Mouse (Mus musculus) intestine, postnatal 0 days (tissue): ENCODE results near the gene Rpl5. TPM values are rescaled to one million over a fixed set of nuclear protein-coding genes. Genes with fewer than 3 reads are reported as not detected.

Experiments used
- ATAC-seq: fragments of 200-750 bp; cut with Nextera tagmentation; 2 replicates; pipeline ENCODE4 v1.8.0; 2017; ENCODE audit warnings: mild to moderate bottlenecking, moderate TSS enrichment, moderate library complexity
- H3K27ac ChIP-seq: fragments of 300-500 bp; sonication (generic); 2 replicates; pipeline ENCODE4 v1.5.1; 2014; ENCODE audit warnings: mild to moderate bottlenecking, low read depth, low read length, moderate library complexity
- H3K27me3 ChIP-seq: fragments of 300-500 bp; sonication (generic); replicated peaks from 2 replicates; pipeline ENCODE4 v1.6.1; 2014; ENCODE audit warnings: low read length, mixed read lengths; ENCODE audit not compliant: control insufficient read depth, insufficient read depth
- H3K36me3 ChIP-seq: fragments of 300-500 bp; sonication (generic); 2 replicates; pipeline ENCODE4 v1.6.1; 2014; ENCODE audit warnings: mild to moderate bottlenecking, moderate library complexity; ENCODE audit not compliant: control insufficient read depth, insufficient read depth
- H3K4me1 ChIP-seq: fragments of 300-500 bp; sonication (generic); replicated peaks from 2 replicates; pipeline ENCODE4 v1.6.1; 2014; ENCODE audit warnings: antibody characterized with exemption, low read length, mixed read lengths; ENCODE audit not compliant: control insufficient read depth, insufficient read depth
- H3K4me2 ChIP-seq: fragments of 300-500 bp; sonication (generic); replicated peaks from 2 replicates; pipeline ENCODE4 v1.6.1; 2014; ENCODE audit warnings: low read depth, mild to moderate bottlenecking, moderate library complexity
- H3K4me3 ChIP-seq: fragments of 300-500 bp; sonication (generic); 2 replicates; pipeline ENCODE4 v1.5.1; 2014; ENCODE audit warnings: low read depth, low read length
- H3K9ac ChIP-seq: fragments of 300-500 bp; sonication (generic); 2 replicates; pipeline ENCODE4 v1.6.1; 2014; ENCODE audit warnings: mild to moderate bottlenecking, low read depth, low read length
- H3K9me3 ChIP-seq: fragments of 300-500 bp; sonication (generic); 2 replicates; pipeline ENCODE4 v1.6.1; 2016; ENCODE audit warnings: mixed run types; ENCODE audit not compliant: control insufficient read depth
- CTCF ChIP-seq: sonication (generic); IDR thresholded peaks from 2 replicates; pipeline ENCODE4 v1.5.1; 2016; ENCODE audit warnings: low read depth, mild to moderate bottlenecking, control low read depth, antibody characterized with exemption, moderate library complexity
- WGBS: fragments of 180-500 bp; shearing (Covaris S2); extraction: QIAGEN DNeasy Blood & Tissue Kit; methylation state at CpG from one replicate; pipeline ENCODE4 v1.1.7; 2014; 5-methylcytosine and 5-hydroxymethylcytosine counted together
- polyA plus RNA-seq: library from polyadenylated mRNA; unstranded; fragments of >200 nt; fragmentation: Nextera tagmentation; extraction: Ambion mirVana; gene quantifications from 2 replicates; pipeline ENCODE4 v1.2.1, GENCODE M21; 2015

The Rpl5 gene
- polyA plus RNA-seq, 1 experiment from 2014 or later = 26.7 TPM

GRCm38 (mm10) chr5:107938886-107939285 lies 38.6 kb downstream of the Rpl5 start:
- Histone ChIP-seq H3K36me3 (no peaks in the 10 kb centered on the region), H3K27me3 (no peaks in the 10 kb centered on the region), H3K9ac (no peak overlapping the region), H3K4me2 (no peak overlapping the region), H3K27ac (no peak overlapping the region), H3K4me3 (no peak overlapping the region), H3K4me1 (no peaks in the 10 kb centered on the region), H3K9me3 (no peaks in the 10 kb centered on the region)
- no peak for TF ChIP-seq CTCF
- 90% methylated on average over 2 of the region's 2 CpGs for WGBS
- no peak for ATAC-seq

- no peak for ATAC-seq
- 73% methylated on average over 3 of the region's 3 CpGs for WGBS
Observed at GRCm38 (mm10) chr5:107939701-107940100, 39.4 kb downstream of the Rpl5 start.

GRCm38 (mm10) chr5:107941222-107941621 lies 40.9 kb downstream of the Rpl5 start:
- Histone ChIP-seq H3K36me3 (no peaks in the 10 kb centered on the region), H3K9ac (no peak overlapping the region), H3K27ac (no peak overlapping the region), H3K4me1 (no peaks in the 10 kb centered on the region), H3K4me2 (no peak overlapping the region), H3K4me3 (no peak overlapping the region), H3K27me3 (no peaks in the 10 kb centered on the region), H3K9me3 (no peaks in the 10 kb centered on the region)
- no peak for ATAC-seq
- 37% methylated on average over 6 of the region's 6 CpGs for WGBS
- TF ChIP-seq CTCF = no peak

More at GRCm38 (mm10) chr5:107939701-107940100, 39.4 kb downstream of the Rpl5 start:
- Histone ChIP-seq H3K36me3 (no peaks in the 10 kb centered on the region), H3K4me3 (no peak overlapping the region), H3K27ac (no peak overlapping the region), H3K4me2 (no peak overlapping the region), H3K9me3 (no peaks in the 10 kb centered on the region), H3K4me1 (no peaks in the 10 kb centered on the region), H3K27me3 (no peaks in the 10 kb centered on the region), H3K9ac (no peak overlapping the region)
- TF ChIP-seq CTCF = no peak

- Histone ChIP-seq H3K4me3 (no peak overlapping the region), H3K36me3 (no peaks in the 10 kb centered on the region), H3K4me1 (no peaks in the 10 kb centered on the region), H3K9me3 (no peaks in the 10 kb centered on the region), H3K27ac (no peak overlapping the region), H3K4me2 (no peak overlapping the region), H3K9ac (no peak overlapping the region), H3K27me3 (no peaks in the 10 kb centered on the region)
- no peak for TF ChIP-seq CTCF
- 44% methylated on average over 1 of the region's 1 CpGs for WGBS
- ATAC-seq = no peak
Observed at GRCm38 (mm10) chr5:107942941-107943340, 42.6 kb downstream of the Rpl5 start.

- WGBS = 83% methylated on average over 6 of the region's 6 CpGs
- TF ChIP-seq CTCF = no peak
- H3K4me2 ChIP-seq = no peak overlapping the region
- H3K9me3 ChIP-seq = no peaks in the 10 kb centered on the region
- no peak overlapping the region for H3K4me3 ChIP-seq
- no peak overlapping the region for H3K9ac ChIP-seq
- no peak for ATAC-seq
- no peaks in the 10 kb centered on the region for H3K27me3 ChIP-seq
- H3K36me3 ChIP-seq = no peaks in the 10 kb centered on the region
- no peaks in the 10 kb centered on the region for H3K4me1 ChIP-seq
- no peak overlapping the region for H3K27ac ChIP-seq
Observed at GRCm38 (mm10) chr5:107943526-107943925, 43.2 kb downstream of the Rpl5 start.

GRCm38 (mm10) chr5:107946475-107946874 lies 46.2 kb downstream of the Rpl5 start:
- Histone ChIP-seq H3K4me2 (no peak overlapping the region), H3K36me3 (no peaks in the 10 kb centered on the region), H3K4me3 (no peak overlapping the region), H3K4me1 (no peaks in the 10 kb centered on the region), H3K27me3 (no peaks in the 10 kb centered on the region), H3K27ac (no peak overlapping the region), H3K9me3 (no peaks in the 10 kb centered on the region), H3K9ac (no peak overlapping the region)
- no peak for TF ChIP-seq CTCF
- 93% methylated on average over 1 of the region's 1 CpGs for WGBS
- no peak for ATAC-seq

GRCm38 (mm10) chr5:107947548-107947947 lies 47.2 kb downstream of the Rpl5 start:
- Histone ChIP-seq H3K4me1 (no peaks in the 10 kb centered on the region), H3K9me3 (no peaks in the 10 kb centered on the region), H3K36me3 (no peaks in the 10 kb centered on the region), H3K9ac (no peak overlapping the region), H3K27me3 (no peaks in the 10 kb centered on the region), H3K4me3 (no peak overlapping the region), H3K27ac (no peak overlapping the region), H3K4me2 (no peak overlapping the region)
- no peak for TF ChIP-seq CTCF
- no peak for ATAC-seq
- 63% methylated on average over 2 of the region's 2 CpGs for WGBS
